17 mouse cellular contexts compared by ENCODE assay signal in the genomic region with DNA sequence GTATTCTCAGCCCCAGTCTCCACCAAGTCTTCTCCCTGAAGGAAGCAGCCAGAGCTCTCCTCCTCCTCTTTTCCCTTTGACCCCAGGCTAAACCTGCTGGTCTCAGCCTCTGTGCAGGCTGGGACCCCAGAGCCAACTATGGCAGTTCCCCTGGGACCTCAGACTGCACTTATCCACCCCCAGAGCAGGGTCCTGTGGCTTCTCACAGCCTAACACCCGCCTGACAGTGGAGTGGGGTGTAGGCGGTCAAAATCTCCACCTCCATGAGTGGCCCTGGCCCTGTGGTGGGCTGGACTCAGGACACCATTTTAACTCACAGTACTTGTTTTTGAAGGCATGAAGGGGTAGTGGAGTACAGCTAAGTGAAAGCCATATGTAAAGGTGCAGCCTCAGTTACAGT.
"Had no signal": no experiment of that assay in that cellular context is flagged by ENCODE, and none has a peak within 500 bp of the region (broad histone marks: within the 10 kb centered on the region; RNA-seq: fewer than 3 reads in every experiment).

No protein-coding gene starts in this region.

- H3K9ac ChIP-seq: liver, embryonic 14.5 days; lung, embryonic 14.5 days; neural tube, embryonic 13.5 days; neural tube, embryonic 15.5 days had no signal

- H3K9me3 ChIP-seq: midbrain, embryonic 10.5 days; neural tube, embryonic 13.5 days; neural tube, embryonic 15.5 days had no signal

- H3K27me3 ChIP-seq: neural tube, embryonic 13.5 days; neural tube, embryonic 15.5 days had no signal

- DNase-seq: lung, adult 18-20 months; lung, embryonic 14.5 days; lung, postnatal 10 days; lung, postnatal 4 days; retina, postnatal 1 day; right cerebral cortex, adult 18-20 months; right cerebral cortex, postnatal 25 days; right cerebral cortex, postnatal 4 days; spleen, adult 18-20 months; thymus, adult 18-20 months; thymus, postnatal 14 days; thymus, postnatal 36 days had no signal

- H3K4me3 ChIP-seq: midbrain, embryonic 10.5 days; myocyte; neural tube, embryonic 13.5 days; neural tube, embryonic 15.5 days had no signal

- H3K27ac ChIP-seq: liver, embryonic 14.5 days; midbrain, embryonic 10.5 days; neural tube, embryonic 13.5 days; neural tube, embryonic 15.5 days had no signal

- H3K4me1 ChIP-seq: midbrain, embryonic 10.5 days; neural tube, embryonic 13.5 days; neural tube, embryonic 15.5 days had no signal

- H3K4me2 ChIP-seq: lung, embryonic 14.5 days; neural tube, embryonic 13.5 days; neural tube, embryonic 15.5 days had no signal

- H3K36me3 ChIP-seq: midbrain, embryonic 10.5 days; neural tube, embryonic 13.5 days; neural tube, embryonic 15.5 days had no signal
